Mouse (Mus musculus) megakaryocyte progenitor cell, adult 5-6 weeks (primary cell): ENCODE data around the gene Nol9. TPM values are rescaled to one million over a fixed set of nuclear protein-coding genes. Genes with fewer than 3 reads are reported as not detected.

ENCODE experiments used
- ATAC-seq: replicated peaks from 2 replicates; pipeline ENCODE4 v1.8.0; 2016; ENCODE audit warnings: mild to moderate bottlenecking, moderate TSS enrichment, inconsistent platforms; ENCODE audit not compliant: poor library complexity
- total RNA-seq, 2 experiments: library from RNA; stranded (forward) in 1 of 2; stranded (reverse) in 1 of 2; fragments of 157-497, 149-512 nt in 1 of 2; fragments of 200-1000 nt in 1 of 2; gene quantifications; 2 replicates each; pipeline versions ENCODE4 v1.2.3 to v1.2.4; 2015 to 2017

The Nol9 gene
- total RNA-seq, 2 experiments from 2014 or later, result 28.4 to 35.1 TPM

- ATAC-seq, result no peak
Observed at GRCm38 (mm10) chr4:152041924-152042641, 3.0 kb downstream of the Nol9 start.

DNA sequence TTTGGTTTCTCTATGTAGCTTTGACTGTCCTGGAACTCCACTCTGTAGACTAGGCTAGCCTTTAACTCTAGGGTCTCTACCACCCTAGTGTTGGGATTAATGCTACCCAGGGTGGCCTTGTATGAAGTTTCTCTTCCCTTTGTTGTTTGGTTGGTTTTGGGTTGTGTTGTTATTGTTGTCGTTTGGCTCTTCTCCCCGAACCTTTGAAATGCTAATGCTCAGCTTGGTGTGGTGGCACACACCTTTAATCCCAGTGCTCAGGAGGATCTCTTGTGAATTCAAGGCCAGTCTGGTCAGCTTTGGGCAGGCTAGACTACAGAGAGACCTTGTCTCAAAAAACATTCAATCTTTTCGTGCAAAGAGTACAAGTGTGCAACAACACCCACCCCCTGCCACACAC is 4.0 kb downstream of the Nol9 start:
- no peak for ATAC-seq

DNA sequence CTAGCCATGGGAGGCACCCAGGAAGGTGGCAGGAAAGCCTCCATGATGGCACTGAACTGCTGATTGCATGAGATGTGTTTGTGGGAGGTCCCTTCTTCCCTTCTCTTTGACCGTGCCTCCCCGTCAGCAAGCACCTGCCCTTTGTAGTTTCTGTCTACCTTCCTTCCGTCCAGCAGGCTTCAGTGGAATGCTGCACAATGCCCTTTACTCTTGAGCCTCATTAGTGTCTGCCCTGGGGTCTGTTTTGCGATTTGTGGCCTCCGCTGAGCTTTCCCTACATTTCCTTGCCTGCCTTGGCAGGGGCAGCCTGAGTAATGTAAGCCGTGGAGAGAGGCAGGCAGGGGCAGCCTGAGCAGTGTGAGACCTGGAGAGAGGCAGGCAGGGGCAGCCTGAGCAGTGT is 5.5 kb downstream of the Nol9 start:
- no peak for ATAC-seq

DNA sequence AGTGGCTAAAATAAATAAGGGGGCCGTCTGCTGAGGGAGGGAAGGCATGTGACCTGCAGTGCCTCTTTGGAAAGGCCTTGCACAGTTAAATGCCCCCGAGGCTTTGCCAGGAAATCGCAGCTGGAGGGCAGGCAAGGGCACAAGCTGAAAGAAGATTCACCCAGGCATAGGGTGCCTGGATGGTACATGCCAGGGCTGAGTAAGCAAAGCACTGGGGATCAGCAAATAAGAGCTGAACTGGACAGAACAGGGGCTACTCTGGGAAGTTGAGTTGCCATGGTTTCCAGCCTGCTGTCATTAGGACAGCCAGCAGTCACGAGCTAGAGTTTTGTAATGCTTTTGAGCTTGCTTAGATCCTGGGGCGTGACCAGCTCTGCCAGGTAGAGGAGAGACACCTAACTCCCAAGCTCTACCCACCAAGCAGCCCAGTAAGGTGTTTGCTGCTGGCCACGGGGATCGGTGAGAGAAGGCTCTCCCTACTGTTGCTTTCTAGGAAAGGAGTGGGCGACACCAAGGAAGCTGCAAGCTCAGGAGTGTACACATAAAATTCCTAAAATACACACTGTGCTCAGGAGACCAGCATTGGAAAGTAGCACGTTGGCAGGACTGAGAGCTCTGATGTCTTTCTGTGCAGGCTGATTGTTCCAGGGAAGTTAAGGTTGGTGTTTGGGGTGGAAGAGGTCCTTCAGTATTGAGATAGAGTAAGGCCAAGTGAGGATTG is 23.4 kb downstream of the Nol9 start:
- ATAC-seq, result no peak

GRCm38 (mm10) chr4:152067280-152067679 is 28.2 kb downstream of the Nol9 start:
- ATAC-seq, result no peak

DNA sequence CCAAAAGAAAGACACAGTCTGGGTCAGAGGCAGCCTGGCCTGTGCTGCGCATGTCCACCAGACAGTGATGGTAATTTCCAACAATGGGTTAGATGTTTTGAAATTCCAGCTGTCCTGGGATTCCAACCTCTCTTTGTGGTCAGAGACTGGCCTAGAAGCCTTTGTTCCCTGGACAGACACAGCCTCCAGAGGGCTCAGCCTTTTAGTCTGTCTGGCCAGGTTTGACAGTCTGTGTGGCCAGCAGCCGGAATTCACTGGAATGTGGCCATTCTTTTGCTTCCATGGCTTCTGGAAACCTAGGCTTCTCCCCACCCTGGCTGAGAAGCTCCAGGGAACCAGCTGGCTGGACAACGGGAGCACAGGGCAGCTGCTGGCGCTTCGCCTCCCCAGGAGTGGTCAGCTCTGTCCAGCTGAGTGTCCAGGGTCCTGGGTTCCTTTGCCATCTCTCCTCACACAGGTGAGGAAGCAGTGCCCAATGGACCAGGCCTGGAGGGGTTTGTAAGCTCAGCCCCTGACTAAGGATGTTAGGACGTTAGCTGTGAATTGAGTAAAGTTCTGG is 29.1 kb downstream of the Nol9 start:
- no peak for ATAC-seq

GRCm38 (mm10) chr4:152069245-152069644 is 30.1 kb downstream of the Nol9 start:
- no peak for ATAC-seq

DNA sequence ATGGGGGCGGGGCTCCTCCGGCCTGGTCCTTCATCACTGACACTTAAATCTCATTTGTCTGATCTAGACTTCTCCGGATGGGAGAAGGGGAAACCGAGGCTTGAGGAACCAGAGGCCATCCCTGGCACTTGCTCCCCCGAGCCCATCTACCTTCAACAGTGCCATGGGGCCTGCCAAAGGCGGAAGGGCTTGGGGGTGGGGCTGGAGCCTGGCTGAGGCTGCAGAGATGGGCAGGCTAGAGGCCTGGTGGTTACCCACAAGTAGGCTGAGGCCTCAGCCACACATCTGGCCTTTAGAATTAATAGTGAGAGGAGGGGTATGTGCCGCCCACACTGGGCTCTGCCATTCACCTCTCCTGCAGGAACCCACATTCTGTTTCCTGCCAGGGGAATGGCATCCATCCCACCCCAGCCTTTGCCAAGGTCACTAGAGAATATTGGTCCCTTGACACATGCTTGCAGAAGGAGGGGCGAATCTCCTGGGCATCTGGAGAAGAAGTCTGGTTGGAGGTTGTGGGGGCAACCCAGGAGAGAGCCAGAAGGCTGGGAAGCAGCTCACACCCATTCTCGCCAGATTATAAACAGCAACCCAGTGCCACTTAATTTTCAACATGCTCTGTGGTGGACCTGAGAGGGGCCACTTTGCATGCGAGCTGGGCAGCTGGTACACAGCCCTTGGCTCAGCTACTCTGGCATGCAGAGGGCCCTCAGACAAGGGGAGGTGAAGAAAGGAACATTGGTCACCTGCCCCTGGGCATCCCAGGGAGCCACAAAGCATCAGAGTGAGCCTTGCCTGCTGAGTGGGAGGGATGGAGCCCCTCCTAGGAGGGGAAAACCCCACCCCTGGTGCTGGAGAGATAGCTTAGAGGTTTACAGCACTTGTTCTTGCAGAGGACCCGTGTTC is 31.6 kb downstream of the Nol9 start:
- 0 out of 2 replicates have a peak, but pooled peaks have one; percentile 24 for ATAC-seq

DNA sequence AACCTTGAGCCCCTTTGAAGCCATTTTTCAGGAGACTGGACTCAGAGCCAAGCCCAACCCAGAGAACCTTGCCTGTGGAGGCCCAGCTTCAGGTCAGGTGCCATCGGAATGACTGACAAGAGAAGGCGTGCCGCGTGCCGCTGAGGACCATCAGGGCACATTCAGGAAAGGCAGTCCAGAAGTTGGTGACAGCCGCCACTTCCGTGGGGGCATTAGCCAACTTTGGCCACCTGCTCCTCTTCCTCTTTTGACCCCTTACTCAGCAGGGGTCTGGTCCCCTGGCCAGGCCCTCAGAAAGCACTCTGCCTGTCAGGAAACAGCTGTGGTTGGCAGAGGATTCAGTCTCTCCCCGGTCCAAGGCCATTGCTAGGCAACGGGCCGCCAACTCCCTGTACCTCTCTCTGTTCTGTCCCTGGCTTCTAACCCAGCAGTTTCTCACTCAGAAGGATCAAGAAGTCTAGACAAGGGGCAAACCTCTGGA is 33.0 kb downstream of the Nol9 start, which contains the start of gene Plekhg5:
Gene Plekhg5 (plus strand): TSS at position 378 of the 481 bp plus-strand sequence.
- peak; percentile 71 for ATAC-seq

DNA sequence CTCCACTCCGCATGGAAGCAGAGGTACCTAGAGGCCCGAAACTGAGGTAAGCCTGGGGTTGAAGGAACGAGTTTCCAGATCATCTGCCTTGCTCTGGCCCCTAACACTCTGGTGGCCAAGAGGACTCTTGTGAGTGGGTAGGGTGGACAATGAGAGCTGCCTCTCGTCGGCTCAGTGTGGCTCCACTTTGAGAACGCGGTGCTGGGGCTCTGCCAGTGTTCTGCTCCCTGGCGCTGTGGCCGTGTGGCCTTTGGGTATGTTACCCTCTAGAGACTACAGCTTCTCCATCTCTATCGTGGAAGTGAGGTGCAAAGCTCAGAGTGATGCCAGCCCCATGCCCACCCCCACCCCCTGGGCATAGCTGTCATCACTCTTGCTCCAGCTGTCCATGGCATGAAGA is 33.5 kb downstream of the Nol9 start:
- ATAC-seq, result peak; percentile 13; the same call in 1 of the 2 replicates

DNA sequence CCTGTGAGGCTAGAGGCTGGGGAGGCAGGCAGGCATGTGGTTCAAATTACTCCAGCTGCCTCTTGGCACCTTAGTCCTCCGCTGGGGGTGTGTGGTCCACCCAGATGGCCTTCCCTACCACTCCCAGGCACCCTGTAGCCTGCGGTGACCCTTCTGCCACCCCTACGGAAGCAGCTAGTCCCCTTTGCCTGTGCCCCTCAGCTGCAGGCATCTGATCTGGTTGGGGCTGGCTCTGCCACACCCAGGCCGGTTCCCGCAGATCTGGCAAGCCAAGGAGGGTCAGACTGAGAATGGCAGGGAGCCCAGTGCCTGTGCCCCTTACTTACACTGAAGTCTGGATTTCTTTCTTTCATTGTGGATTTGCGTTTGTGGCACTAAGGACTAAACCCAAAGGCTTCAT is 34.6 kb downstream of the Nol9 start:
- no peak; the same call in 1 of the 2 replicates for ATAC-seq

DNA sequence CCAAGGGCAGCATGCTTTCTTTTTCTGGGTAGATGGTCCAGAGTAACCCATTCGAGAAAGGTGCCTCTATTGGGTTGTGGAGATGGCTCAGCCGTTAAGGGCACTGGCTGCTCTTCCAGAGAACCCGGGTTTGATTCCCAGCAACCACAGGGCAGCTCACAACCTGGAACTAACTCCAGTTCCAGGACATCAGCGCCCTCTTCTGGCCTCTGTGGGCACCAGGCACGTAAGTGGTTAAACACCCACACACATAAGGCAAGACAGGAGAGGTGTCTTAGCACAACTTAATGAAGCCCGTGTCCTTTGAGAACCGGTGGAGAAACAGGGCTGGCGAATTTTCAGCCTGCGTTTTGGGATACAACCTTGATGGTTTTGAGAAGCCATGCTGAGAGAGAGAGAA is 35.4 kb downstream of the Nol9 start:
- no peak for ATAC-seq

DNA sequence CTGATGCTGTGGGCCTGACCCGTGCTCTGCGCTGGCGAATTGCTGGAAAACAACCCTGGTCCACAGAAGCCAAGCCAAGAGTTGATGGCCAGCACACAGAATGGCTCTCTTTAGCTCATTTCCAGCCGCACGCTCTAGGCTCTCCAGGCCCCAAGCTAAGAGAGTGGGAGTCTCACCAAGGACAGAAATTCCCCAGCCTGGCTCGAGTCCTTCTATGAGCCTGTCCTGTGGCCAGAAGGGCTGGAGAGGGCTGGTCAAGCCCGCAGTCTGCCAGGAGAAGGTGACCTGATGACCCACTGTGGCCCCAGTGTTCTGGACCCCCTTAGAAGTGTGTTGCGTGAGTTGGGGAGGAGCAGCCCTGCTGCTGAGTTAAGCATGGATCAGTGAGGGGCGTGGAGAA is 38.1 kb downstream of the Nol9 start:
- ATAC-seq, result no peak

GRCm38 (mm10) chr4:152078105-152078530 is 39.0 kb downstream of the Nol9 start:
- ATAC-seq, result peak; percentile 73

- ATAC-seq, result no peak
Observed at GRCm38 (mm10) chr4:152079261-152079660, 40.1 kb downstream of the Nol9 start.

GRCm38 (mm10) chr4:152079931-152080330 is 40.8 kb downstream of the Nol9 start:
- no peak for ATAC-seq

DNA sequence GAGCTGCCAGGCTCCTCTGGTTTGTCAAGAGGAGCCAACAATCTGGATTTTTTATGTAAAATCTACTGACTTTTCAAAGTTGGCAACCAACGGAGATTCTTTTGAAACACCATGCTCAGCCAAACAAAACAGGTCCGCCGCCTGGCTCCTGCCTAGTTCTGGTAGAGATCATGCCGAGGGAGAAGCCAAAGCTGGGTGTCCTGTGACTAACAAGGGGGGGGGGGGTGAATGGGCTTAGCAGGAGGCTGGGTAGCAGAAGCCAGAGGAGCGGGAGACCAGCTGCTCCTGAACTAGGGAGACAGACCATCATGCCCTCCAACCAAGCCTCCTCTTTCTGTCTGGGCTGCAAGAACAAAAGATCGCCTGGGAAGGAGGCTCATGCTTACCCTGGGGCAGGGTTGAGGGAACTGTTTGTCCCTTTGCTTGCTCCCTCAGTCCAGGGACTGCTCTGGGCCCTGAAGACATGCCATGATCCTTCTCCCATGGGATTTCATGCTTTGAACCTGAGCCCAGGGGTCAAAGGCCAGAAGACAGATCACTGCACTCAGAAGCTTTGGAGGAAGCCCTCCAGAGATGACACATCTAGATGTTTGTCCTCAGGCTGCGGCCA is 44.6 kb downstream of the Nol9 start:
- ATAC-seq, result no peak

- ATAC-seq, result no peak
Observed at GRCm38 (mm10) chr4:152084616-152085015, 45.5 kb downstream of the Nol9 start.

DNA sequence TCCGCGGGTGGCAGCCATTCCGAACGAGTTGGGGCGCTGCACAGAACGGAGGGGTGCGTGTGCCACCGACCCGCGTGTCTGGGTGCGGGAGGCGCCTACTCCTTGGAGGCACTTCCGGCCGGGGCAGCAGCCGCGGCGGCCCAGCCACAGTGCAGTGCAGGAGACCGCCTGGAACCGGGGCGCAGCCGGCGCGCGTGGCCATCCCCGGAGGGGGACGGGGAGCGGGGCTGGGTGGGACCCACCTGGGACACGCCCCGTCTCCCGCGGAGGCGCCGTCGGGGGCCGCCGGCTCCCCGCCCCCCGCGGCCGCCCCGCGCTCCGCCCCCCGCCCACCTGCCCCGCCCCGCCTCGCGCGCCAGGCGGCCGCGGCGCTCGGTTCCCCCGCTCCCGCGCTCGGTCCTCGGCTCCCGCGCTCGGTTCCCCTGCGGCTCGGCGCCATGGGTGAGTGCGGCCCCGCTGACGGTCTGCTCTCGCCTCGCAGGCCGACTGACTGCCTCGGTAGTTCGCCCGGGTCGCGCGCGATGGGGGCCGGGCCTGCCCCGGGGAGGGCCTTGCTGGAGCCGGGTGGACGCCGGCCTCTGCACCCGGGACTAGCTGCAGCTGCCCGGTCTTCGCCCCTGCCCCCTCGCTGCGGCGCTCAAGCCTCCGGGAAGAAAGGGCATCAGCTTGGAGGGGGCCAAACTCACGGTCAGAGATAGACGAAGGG is 47.5 kb downstream of the Nol9 start:
- ATAC-seq, result peak; percentile 32
